Mouse (Mus musculus) gastrocnemius, postnatal 4 days (tissue): ENCODE data around the gene Zan. TPM values are rescaled to one million over a fixed set of nuclear protein-coding genes. Genes with fewer than 3 reads are reported as not detected.

ENCODE experiments used
- DNase-seq, 2 experiments: peaks; one replicate each; pipeline ENCODE4 v3.0.0; 2021 to 2022; ENCODE audit warnings: low spot score in 2 of 2, mixed read lengths in 2 of 2
- total RNA-seq, 2 experiments: library from RNA; stranded (reverse); gene quantifications; 2 replicates each; pipeline ENCODE4 v1.2.3; 2021

Zan gene
- total RNA-seq, 2 experiments from 2014 or later = 0.18 to 0.56 TPM

DNA sequence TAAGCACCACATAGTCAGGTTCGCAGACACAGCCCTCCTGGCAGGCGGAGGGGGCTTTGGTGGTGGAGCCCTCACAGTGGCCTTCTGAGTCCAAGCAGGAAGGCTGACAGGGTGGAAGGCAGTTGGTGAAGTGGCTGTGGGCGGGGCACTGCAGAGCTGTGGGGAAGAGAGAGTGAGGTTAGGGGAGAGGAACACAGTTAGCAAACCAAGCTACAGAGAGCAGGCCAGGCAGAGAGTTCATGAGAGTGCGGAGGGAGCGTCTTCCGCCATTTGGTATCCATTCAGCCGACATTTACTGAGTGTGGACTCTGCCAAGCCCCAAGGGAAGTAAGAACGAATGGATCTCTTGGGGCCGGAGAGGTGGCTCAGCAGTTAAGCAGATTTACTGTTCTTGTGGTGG lies 57.8 kb downstream of the Zan start:
- no peak for DNase-seq

DNA sequence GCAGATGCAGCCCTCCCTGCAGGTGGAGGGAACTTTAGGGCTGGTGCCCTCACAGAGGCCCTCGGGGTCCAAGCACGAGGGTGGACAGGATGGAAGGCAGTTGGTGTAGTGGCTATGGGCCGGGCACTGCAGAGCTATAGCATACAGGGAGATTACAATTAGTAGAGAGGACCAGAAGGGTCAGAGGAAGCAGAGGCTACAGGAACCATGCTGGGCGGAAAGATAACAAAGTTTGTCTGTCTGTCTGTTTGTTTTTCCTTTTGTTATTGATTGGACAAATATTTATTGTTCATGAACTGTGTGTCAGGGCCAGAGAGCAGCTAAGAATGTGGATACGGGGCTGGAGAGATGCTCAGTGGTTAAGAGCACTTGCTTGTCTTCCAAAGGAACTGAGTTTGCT lies 62.6 kb downstream of the Zan start:
- no peak for DNase-seq

DNA sequence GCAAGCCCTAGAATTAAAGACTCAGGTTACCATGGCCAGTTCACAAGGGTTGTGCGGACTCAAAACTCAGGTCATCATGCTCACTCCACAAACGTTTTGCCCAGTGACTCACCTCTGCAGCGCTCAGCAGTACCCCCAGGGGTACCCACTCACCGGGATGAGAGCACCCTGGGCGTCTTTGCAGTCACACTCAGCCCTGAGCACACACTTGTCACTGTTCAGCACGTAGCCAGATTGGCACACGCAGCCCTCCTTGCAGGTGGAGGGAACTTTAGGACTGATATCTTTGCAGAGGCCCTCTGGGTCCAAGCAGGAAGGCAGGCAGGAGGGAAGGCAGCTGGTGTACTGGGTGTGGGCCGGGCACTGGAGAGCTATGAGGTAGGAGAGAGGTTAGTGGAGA lies 65.6 kb downstream of the Zan start:
- no peak for DNase-seq

DNA sequence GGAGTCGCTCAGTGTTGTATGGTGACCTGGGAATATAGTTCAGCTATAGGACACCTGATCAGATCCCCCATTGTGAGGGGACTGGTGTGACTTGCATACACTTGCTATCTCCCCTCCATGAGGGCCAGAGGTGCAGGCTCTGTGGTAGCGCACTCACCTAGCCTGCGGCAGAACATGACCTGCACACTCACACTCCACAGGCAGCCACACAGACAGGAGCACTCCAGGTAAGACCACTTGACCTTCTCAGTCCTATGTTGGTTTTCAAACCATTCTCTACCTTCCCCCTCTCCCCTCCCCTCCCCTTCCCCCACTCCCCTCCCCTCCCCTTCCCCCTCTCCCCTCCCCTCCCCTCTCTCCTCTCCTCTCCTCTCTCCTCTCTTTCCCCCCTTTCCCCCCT lies 66.3 kb downstream of the Zan start:
- DNase-seq = no peak

DNA sequence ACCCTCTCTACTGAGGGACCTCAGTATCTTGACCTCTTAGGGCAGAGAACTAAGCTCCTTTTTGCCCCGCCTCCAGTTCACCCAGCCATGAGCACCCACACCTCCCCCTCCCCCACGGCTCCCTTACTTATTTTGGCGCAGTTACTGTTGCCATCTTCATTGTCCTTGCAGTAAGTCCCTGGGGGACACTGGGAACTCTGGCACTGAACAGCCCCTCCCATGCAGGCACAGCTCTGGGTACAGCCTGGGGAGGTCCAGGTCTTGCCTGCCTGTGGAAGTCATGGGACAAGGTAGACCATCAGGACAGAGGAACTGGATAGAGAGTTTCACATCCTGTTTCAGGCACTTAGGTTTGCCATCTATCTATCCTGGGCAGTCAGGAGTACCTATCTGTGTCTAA lies 66.8 kb downstream of the Zan start:
- DNase-seq = no peak

DNA sequence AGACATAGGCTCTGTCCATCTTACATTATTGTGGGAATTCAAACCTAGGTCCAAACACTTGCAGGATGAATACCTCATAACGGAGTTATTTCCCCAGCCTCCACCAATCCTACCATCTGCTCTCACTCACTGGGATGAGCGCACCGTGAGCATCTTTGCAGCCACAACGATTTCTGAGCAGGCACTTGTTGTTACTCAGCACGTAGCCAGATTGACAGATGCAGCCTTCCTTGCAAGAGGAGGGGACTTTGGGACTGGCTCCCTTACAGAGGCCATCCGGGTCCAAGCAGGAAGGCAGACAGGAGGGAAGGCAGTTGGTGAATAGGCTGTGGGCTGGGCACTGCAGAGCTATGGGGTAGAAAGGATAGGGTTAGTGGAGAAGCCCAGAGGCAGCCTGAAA lies 67.4 kb downstream of the Zan start:
- DNase-seq = no peak

DNA sequence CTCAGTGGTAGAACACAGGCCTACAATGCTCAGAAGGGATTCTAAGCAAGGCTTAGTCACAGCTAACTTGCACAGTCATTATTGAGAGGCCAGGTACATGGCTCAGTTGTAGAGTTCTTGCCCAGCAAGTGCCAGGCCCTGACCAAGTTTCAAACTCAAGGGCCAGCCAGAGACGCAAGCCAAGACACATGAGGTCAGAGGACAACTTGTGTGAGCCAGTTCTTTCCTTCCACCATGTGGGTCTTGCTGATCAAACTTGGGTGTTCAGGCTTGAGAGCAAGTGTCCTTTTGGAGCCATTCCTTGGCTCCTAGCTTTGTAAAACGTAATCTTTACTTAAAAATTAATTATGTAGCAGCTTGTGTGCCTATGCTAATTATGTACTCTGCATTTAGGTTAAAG lies 72.8 kb downstream of the Zan start:
- DNase-seq = no peak

DNA sequence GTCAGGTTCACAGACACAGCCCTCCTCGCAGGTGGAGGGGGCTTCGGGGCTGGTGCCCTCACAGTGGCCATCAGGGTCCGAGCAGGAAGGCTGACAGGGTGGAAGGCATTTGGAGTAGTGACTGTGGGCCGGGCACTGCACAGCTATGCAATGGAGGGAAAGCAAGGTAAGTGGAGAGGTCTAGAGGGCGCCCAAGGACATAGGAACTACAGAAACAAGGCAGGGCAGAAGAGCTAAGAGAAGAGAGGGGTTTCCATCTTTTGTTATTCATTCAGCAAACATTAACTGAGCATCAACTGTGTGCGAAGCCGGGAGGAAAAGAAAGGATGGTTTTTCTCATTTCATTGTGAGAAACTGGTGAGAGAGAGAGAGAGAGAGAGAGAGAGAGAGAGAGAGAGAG lies 82.4 kb downstream of the Zan start:
- DNase-seq = no peak

DNA sequence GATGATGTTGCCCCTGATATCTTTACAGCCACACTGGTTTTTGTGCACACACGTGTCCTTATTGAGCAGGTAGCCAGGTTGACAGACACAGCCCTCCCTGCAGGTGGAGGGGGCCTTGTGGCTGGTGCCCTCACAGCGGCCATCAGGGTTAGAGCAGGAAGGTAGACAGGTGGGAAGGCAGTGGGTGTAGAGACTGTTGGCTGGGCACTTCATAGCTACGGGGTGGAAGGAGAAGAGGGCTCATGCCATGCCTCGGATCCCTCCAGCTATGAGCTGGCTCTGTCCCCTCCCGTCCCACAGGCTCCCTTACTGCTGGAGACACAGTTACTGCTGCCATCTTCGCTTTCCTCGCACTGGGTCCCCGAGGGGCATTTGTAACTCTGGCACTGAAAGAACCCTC lies 85.2 kb downstream of the Zan start:
- no peak for DNase-seq

DNA sequence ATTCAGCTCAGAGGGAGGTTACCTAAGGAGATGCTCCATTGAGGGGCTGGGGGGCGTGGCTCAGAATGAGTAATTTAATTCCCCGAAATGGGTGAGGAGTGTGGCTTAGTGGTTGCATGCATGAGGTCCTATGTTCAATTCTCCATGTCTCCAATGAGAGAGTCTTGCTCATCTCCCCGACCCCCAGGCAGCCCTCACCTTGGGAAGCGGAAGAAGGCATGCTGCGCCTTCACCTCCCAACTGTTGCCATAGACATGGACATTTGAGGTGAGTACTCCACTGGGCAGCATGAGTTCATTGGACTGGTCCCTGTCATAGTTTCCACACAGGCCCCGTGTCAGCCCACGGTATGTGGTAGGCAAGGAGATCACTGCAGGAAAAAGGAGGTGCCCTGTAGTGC lies 90.2 kb downstream of the Zan start:
- DNase-seq = no peak

DNA sequence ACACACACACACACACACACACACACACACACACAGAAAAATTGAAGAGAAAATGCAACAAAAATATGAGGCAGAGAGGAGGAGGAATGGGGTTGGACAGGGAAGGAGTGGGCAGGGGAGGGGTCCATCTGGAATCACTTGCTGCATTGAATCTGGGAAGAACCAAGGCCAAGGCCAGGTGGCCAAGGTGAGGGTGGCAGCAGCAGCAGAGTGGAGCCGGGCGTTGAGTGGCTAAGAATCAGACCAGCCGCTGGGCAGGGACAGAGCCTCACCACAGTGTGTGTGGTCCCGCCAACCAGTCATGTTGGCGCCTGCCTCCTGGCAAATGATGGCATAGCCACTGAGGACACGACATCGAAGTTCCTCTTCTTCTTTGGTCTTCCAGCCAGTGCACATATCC lies 93.4 kb downstream of the Zan start:
- no peak for DNase-seq

DNA sequence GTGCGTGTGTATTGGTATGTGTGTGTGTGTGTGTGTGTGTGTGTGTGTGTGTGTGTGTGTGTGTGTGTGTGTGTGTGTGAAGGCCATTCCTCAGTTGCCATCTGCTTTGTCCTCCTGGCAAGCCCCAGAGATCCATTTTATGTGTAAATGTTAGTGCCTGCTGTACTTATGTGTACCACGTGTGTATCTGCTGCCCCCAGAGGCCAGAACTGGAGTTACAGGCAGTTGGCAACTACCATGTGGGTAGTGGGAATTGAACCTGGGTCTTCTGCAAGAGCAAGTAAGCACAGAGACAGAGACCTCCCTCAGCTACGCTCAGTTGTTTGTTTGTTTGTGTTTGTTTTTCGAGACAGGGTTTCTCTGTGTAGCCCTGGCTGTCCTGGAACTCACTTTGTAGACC lies 95.7 kb downstream of the Zan start:
- DNase-seq = peak in 1 of 2 experiments; percentile 47

DNA sequence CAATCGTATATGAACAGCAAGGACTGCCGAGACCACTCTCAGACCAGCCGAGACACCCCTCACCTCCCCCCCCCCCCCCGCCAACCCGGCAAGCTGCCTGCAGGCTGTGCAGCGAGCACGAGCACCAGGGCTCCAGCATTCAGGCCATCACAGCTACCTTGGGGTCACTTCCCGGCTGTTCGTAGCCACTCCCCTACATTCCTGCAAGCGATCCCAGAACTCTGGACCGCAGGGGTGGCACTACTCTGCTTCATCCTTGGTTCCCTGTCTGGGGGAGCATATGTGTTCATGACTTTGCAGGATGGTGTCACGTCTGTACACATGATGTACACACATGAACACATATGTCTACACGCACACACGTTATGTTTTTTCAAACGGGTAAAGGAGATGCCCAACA lies 99.3 kb downstream of the Zan start:
- no peak for DNase-seq

DNA sequence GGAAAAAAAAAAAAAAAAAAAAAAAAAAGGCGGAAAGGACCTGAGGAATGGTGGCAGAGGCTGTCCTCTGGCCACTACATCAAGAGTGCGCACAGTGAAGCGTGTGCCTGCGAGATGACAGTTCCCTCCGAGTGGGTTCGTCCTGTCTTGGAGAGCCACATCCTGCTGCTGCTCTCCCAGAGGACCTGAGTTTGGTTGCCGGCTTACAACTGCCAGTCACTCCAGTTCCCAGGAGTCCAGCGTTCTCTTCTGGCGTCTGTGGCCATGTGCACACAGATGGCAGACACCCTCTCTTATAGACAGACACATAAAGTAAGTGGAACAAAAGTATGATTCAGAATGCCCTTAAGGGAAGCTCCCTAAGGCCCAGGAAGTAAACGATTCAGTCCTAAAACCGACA lies 99.7 kb downstream of the Zan start:
- DNase-seq = no peak

DNA sequence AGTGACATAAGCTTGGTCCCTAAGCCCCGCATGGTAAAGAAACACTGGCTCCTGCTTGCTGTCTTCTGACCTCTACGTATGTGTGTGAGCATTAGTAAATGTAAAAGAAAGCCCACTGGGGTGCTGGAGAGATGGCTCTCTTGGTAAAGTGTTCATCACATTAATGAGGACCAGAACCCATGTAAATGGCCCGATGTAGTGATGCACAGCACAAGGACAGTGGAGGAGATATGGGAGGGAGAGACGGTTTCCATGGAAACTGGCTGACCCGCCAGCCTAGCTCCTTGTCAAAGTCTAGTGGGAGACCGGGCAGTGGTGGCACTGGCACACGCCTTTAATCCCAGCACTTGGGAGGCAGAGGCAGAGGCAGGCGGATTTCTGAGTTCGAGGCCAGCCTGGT lies 100.1 kb downstream of the Zan start:
- no peak for DNase-seq

DNA sequence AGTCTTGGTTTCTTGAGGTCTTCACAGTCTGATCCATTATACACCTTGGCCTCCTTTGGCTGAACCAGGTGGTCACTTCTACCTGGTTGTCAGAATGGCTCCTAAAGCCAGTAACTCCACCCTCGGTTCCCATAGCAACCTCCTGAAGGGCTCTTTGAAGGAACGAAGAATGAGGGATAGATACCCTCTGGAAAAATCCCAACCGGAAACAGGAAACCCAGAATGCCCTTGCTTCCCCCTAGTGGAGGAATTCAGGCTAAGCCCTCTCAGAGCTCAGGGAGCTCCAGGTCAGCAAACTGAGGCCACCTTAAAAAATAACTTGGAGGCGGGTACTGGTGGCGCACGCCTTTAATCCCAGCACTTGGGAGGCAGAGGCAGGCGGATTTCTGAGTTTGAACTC lies 100.7 kb downstream of the Zan start:
- no peak for DNase-seq

DNA sequence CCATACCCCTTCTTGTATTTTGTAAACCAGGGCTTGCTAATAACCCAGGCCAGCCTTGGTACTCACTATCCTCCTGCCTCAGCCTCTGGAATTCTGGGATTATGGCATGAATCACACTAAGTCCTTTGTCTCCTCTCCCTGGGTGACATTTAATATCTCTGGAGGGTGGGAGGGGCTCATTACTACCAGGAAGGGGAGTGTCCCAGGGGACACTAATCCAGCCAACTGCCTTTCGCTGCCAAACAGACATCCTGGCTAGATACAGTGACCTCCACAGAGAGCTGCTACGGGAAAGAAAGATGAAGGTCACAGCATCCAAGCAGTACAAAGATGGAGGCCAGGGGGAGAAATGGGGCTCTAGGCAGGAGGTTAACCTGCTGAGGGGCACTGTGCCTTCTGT lies 101.2 kb downstream of the Zan start:
- DNase-seq = no peak

DNA sequence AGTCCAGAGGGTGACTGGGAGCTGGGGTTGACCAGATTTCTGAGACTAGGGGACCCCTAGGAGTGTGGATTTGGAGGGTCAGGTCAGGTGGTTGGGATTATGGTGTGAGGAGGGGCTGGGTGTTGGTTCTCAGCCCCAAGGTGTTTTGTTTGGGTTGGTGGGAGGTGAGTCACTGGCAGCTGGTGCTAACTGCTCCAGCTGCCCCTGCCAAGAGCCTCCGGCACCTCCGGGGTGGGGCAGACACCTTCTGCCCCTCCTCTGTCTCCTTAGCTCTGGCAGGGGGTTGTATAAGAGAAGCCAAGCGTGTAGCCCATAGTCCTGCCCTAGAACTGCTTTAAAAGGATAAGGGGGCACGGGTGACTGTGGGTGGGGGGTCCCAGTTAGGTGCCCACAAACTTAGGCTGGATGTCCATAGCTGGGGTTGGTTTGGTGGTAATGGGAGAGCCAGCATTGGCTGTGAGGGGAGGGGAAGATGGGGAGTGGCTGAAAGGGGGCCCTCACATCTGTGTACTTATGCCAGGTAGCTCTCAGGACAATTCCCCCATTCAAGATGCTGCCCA lies 102.3 kb downstream of the Zan start:
- DNase-seq = no peak

DNA sequence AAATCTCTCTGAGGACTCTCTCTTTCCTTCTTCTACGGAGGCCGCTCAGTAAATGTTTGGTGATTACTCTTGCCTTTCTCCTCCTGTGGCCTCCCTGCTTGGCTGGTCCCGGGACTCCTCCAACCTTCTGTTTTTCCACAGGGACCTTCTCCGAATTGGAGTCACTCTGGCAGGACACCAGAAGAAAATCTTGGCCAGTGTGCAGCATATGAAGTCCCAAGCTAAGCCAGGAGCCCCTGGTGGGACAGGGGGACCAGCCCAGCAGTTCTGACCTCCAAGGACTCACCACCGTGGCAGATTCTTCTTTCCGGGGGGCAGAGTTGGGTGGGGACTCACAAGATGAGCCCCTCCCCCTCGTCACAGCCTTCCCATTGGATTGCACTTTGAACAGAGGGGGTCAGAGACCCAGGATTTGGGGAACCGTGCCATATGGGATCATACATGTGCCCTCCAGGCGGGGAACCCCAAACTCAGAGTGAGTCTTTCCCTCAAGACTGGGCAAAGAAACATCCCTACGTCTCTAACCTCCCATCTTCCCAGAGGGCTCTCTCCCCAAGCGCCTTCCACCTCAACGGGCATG lies 103.4 kb downstream of the Zan start:
- DNase-seq = no peak

DNA sequence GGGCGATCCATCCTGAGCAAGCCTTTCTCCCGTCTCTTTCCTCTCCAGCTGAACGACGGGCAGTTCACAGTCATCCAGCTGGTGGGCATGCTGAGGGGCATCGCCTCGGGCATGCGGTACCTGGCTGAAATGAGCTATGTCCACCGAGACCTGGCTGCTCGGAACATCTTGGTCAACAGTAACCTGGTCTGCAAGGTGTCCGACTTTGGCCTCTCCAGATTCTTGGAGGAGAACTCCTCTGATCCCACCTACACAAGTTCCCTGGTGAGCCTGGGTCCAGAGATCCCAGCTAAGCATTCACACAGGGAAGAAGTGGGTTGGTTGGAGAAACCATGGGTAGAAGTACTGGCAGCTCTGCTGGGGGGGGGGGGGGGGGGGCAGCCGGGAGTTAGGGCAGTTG lies 107.2 kb downstream of the Zan start:
- no peak for DNase-seq

DNA sequence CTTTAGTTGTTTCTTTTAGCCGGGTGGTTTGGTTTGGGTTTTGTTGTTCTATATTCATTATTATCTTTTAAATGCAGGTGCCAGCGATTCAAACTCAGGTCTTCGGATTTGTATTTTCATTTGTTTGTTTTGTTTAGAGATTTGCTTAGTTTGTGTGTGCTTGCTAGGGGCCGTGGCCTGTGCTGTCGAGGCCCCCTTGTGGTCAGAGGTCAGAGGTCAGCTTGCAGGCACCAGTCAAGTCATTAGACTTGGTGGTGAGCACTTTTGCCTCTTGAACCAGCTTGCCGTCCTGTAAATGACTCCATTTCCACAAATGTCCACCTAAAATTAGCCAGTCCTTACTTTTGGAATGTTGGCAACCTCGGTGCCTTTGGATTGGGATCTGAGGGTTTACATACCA lies 118.5 kb downstream of the Zan start:
- no peak for DNase-seq

DNA sequence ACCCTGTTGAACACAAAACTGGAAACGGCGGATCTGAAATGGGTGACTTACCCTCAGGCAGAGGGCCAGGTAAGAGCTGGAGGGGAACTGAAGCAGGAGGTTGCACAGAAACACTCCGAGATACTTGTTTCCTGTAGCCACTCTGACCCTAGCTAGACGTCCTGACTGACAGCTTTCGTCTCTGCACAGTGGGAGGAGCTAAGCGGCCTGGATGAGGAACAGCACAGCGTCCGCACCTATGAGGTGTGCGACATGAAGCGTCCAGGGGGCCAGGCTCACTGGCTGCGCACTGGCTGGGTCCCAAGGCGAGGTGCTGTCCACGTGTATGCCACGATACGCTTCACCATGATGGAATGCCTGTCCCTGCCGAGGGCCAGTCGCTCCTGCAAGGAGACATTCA lies 122.8 kb downstream of the Zan start:
- DNase-seq = no peak

DNA sequence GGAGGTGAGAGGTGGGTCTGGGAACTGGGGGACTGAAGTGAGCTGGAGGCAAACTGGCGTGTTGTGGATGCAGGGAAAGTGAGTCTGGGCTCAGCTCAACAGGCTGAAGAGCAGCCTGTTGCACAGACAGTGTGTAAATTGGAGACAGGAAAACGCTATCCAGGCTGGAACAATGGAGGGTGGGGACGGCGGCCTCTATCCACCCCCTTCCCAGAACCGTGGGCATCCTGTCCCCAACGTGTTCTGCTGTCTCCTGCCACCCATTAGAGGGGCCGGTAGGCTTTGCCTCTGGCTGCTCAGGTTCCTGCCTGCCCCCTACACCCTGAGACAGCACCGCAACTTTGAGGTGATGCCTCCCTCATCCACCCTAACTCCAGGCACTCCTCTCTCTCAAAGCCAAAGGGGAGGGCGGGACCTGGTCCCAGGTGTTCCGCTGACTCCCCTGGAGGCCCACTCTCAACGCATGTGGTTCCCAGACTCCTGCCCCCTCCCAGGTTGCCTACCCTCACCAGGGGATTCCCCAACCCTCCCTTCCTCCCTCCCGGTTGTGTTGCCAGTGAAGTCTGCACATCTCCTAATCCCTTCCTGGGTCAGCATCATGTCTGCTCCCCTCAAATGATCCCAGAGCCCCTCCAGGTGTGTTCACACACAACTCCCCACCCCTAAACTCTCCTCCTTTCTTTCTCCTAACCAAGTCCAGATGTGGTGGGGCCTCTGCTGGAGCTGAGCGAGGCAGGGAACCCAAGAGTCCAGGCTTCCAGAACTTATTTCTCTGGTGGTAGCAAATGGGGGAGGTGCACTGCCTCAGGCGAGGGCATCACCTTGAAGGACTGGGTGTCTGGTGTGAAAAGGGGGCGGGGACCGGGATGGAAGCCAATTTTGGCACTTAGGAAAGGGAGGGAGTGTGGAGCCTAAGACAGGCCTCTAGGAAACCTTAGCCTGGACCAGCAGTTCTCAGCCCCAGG lies 124.6 kb downstream of the Zan start:
- DNase-seq = peak in 1 of 2 experiments; percentile 24
